Mouse (Mus musculus): ENCODE data around the gene Pfkfb4. TPM values are rescaled to one million over a fixed set of nuclear protein-coding genes. Genes with fewer than 3 reads are reported as not detected.
A peak's percentile ranks its signal among the peaks of the same experiment; 100 is the strongest.

Pfkfb4 gene
- polyA plus RNA-seq, 1 experiment from 2014 or later: 10.5 TPM

GRCm38 (mm10) chr9:109000726-109001125 is 9.1 kb downstream of the Pfkfb4 start:
- Histone ChIP-seq H3K4me3 (no peak overlapping the region), H3K27ac (no peak overlapping the region), H3K36me3 (replicated peaks) (no peaks in the 10 kb centered on the region), H3K27me3 (ENCODE audit: poor library complexity, severe bottlenecking) (no peaks in the 10 kb centered on the region), H3K4me1 (peaks cover 11% of the 10 kb centered on the region), H3K9me3 (no peaks in the 10 kb centered on the region)
- WGBS: 13% methylated on average over 3 of the region's 3 CpGs
- DNase-seq (ENCODE audit: extremely low spot score, low spot score): peak; percentile 65

- Histone ChIP-seq H3K27ac (no peak overlapping the region), H3K36me3 (replicated peaks) (peaks cover 2% of the 10 kb centered on the region; the same call in 1 of the 2 replicates), H3K4me3 (no peak overlapping the region), H3K27me3 (ENCODE audit: poor library complexity, severe bottlenecking) (no peaks in the 10 kb centered on the region), H3K4me1 (peaks cover 15% of the 10 kb centered on the region), H3K9me3 (no peaks in the 10 kb centered on the region)
- peak; percentile 55 for DNase-seq (ENCODE audit: extremely low spot score, low spot score)
- 54% methylated on average over 2 of the region's 2 CpGs for WGBS
These were observed 11.6 kb downstream of the Pfkfb4 start for GRCm38 (mm10) chr9:109003201-109003600.

- H3K27me3 ChIP-seq (ENCODE audit: poor library complexity, severe bottlenecking): no peaks in the 10 kb centered on the region
- 82% methylated on average over 21 of the region's 21 CpGs for WGBS
- peak overlapping the region; percentile 15; the same call in 1 of the 2 replicates for H3K27ac ChIP-seq
- DNase-seq (ENCODE audit: extremely low spot score, low spot score): no peak
- H3K4me1 ChIP-seq: peaks cover 16% of the 10 kb centered on the region
- no peak overlapping the region for H3K4me3 ChIP-seq
- H3K36me3 ChIP-seq (replicated peaks): peaks cover 2% of the 10 kb centered on the region; the same call in 1 of the 2 replicates
- H3K9me3 ChIP-seq: no peaks in the 10 kb centered on the region
These were observed 15.6 kb downstream of the Pfkfb4 start for GRCm38 (mm10) chr9:109007025-109007780.

- WGBS: 80% methylated on average over 9 of the region's 9 CpGs
- H3K4me1 ChIP-seq: peaks cover 16% of the 10 kb centered on the region
- no peak overlapping the region for H3K4me3 ChIP-seq
- peak overlapping the region; percentile 58 for H3K27ac ChIP-seq
- H3K27me3 ChIP-seq (ENCODE audit: poor library complexity, severe bottlenecking): no peaks in the 10 kb centered on the region
- DNase-seq (ENCODE audit: extremely low spot score, low spot score): no peak
- H3K9me3 ChIP-seq: no peaks in the 10 kb centered on the region
- peaks cover 2% of the 10 kb centered on the region; the same call in 1 of the 2 replicates for H3K36me3 ChIP-seq (replicated peaks)
These were observed 16.5 kb downstream of the Pfkfb4 start for GRCm38 (mm10) chr9:109008081-109008480.

GRCm38 (mm10) chr9:109008994-109009635 is 17.5 kb downstream of the Pfkfb4 start:
- Histone ChIP-seq H3K36me3 (replicated peaks) (peaks cover 2% of the 10 kb centered on the region; the same call in 1 of the 2 replicates), H3K27ac (no peak overlapping the region), H3K4me1 (peaks cover 16% of the 10 kb centered on the region), H3K27me3 (ENCODE audit: poor library complexity, severe bottlenecking) (no peaks in the 10 kb centered on the region), H3K9me3 (no peaks in the 10 kb centered on the region), H3K4me3 (no peak overlapping the region)
- DNase-seq (ENCODE audit: extremely low spot score, low spot score): no peak
- 73% methylated on average over 10 of the region's 10 CpGs for WGBS

- WGBS: 71% methylated on average over 17 of the region's 17 CpGs
- DNase-seq (ENCODE audit: extremely low spot score, low spot score): no peak
- H3K4me3 ChIP-seq: no peak overlapping the region
- H3K27ac ChIP-seq: no peak overlapping the region
- H3K27me3 ChIP-seq (ENCODE audit: poor library complexity, severe bottlenecking): no peaks in the 10 kb centered on the region
- no peaks in the 10 kb centered on the region for H3K9me3 ChIP-seq
- peaks cover 16% of the 10 kb centered on the region for H3K4me1 ChIP-seq
- H3K36me3 ChIP-seq (replicated peaks): peaks cover 2% of the 10 kb centered on the region; the same call in 1 of the 2 replicates
These were observed 18.2 kb downstream of the Pfkfb4 start for GRCm38 (mm10) chr9:109009636-109010315.

- WGBS: 91% methylated on average over 14 of the region's 14 CpGs
- Histone ChIP-seq H3K9me3 (no peaks in the 10 kb centered on the region), H3K27ac (no peak overlapping the region), H3K4me3 (no peak overlapping the region), H3K27me3 (ENCODE audit: poor library complexity, severe bottlenecking) (no peaks in the 10 kb centered on the region), H3K36me3 (replicated peaks) (peaks cover 2% of the 10 kb centered on the region; the same call in 1 of the 2 replicates), H3K4me1 (peaks cover 16% of the 10 kb centered on the region)
- DNase-seq (ENCODE audit: extremely low spot score, low spot score): no peak
These were observed 18.7 kb downstream of the Pfkfb4 start for GRCm38 (mm10) chr9:109010316-109010690.

GRCm38 (mm10) chr9:109015397-109015796 is 23.8 kb downstream of the Pfkfb4 start:
- Histone ChIP-seq H3K36me3 (replicated peaks) (no peaks in the 10 kb centered on the region), H3K4me1 (no peaks in the 10 kb centered on the region), H3K9me3 (no peaks in the 10 kb centered on the region), H3K27me3 (ENCODE audit: poor library complexity, severe bottlenecking) (no peaks in the 10 kb centered on the region), H3K27ac (no peak overlapping the region), H3K4me3 (no peak overlapping the region)
- DNase-seq (ENCODE audit: extremely low spot score, low spot score): no peak
- WGBS: 80% methylated on average over 8 of the region's 8 CpGs

GRCm38 (mm10) chr9:109016973-109017604 is 25.5 kb downstream of the Pfkfb4 start:
- DNase-seq (ENCODE audit: extremely low spot score, low spot score): no peak
- Histone ChIP-seq H3K4me1 (no peaks in the 10 kb centered on the region), H3K27ac (no peak overlapping the region), H3K36me3 (replicated peaks) (no peaks in the 10 kb centered on the region), H3K9me3 (no peaks in the 10 kb centered on the region), H3K4me3 (no peak overlapping the region), H3K27me3 (ENCODE audit: poor library complexity, severe bottlenecking) (no peaks in the 10 kb centered on the region)
- WGBS: 78% methylated on average over 11 of the region's 11 CpGs

- no peaks in the 10 kb centered on the region for H3K4me1 ChIP-seq
- H3K36me3 ChIP-seq (replicated peaks): no peaks in the 10 kb centered on the region
- no peaks in the 10 kb centered on the region for H3K9me3 ChIP-seq
- no peak for DNase-seq (ENCODE audit: extremely low spot score, low spot score)
- no peak overlapping the region for H3K4me3 ChIP-seq
- no peaks in the 10 kb centered on the region for H3K27me3 ChIP-seq (ENCODE audit: poor library complexity, severe bottlenecking)
- no peak overlapping the region for H3K27ac ChIP-seq
- WGBS: 88% methylated on average over 4 of the region's 4 CpGs
These were observed 29.9 kb downstream of the Pfkfb4 start for GRCm38 (mm10) chr9:109021428-109021827.

- Histone ChIP-seq H3K27ac (no peak overlapping the region), H3K4me3 (no peak overlapping the region), H3K27me3 (ENCODE audit: poor library complexity, severe bottlenecking) (no peaks in the 10 kb centered on the region), H3K4me1 (no peaks in the 10 kb centered on the region), H3K36me3 (replicated peaks) (no peaks in the 10 kb centered on the region), H3K9me3 (no peaks in the 10 kb centered on the region)
- WGBS: 95% methylated on average over 17 of the region's 17 CpGs
- no peak for DNase-seq (ENCODE audit: extremely low spot score, low spot score)
These were observed 31.5 kb downstream of the Pfkfb4 start for GRCm38 (mm10) chr9:109022866-109023685.

GRCm38 (mm10) chr9:109027521-109027920 is 35.9 kb downstream of the Pfkfb4 start:
- Histone ChIP-seq H3K27me3 (ENCODE audit: poor library complexity, severe bottlenecking) (no peaks in the 10 kb centered on the region), H3K36me3 (replicated peaks) (no peaks in the 10 kb centered on the region; the same call in 1 of the 2 replicates), H3K4me1 (no peaks in the 10 kb centered on the region), H3K9me3 (no peaks in the 10 kb centered on the region), H3K4me3 (no peak overlapping the region), H3K27ac (no peak overlapping the region)
- WGBS: 89% methylated on average over 8 of the region's 8 CpGs
- DNase-seq (ENCODE audit: extremely low spot score, low spot score): no peak
